Mouse (Mus musculus) olfactory bulb, adult 2 months (tissue): ENCODE data around the gene Clec16a.

ENCODE experiments used
- CTCF ChIP-seq: fragments of 200-500 bp; IDR thresholded peaks from 2 replicates; pipeline ENCODE4 v1.5.1; 2012; ENCODE audit warnings: low read depth, mild to moderate bottlenecking, low read length, moderate library complexity; ENCODE audit not compliant: insufficient read depth
- POLR2A ChIP-seq: fragments of 200-500 bp; IDR thresholded peaks from 2 replicates; pipeline ENCODE4 v1.6.1; 2012; ENCODE audit warnings: mild to moderate bottlenecking, low read depth, low read length, moderate library complexity; ENCODE audit not compliant: insufficient read depth

GRCm38 (mm10) chr16:10508691-10509090 is 36.4 kb upstream of the Clec16a start:
- TF ChIP-seq POLR2A (no peak), CTCF (no peak)
